Mouse (Mus musculus): ENCODE measurements at regions not wholly inside any gene's neighbourhood (a gene's known extent, or its start where the extent isn't known, plus 50 kb on each side); places are given as distances from the start of the nearest gene placed in this dataset.
"Not testable (repeated sequence)": the region's sequence is repeated elsewhere in the genome, so short reads cannot be mapped to it uniquely, and the experiment has no call there.

DNA sequence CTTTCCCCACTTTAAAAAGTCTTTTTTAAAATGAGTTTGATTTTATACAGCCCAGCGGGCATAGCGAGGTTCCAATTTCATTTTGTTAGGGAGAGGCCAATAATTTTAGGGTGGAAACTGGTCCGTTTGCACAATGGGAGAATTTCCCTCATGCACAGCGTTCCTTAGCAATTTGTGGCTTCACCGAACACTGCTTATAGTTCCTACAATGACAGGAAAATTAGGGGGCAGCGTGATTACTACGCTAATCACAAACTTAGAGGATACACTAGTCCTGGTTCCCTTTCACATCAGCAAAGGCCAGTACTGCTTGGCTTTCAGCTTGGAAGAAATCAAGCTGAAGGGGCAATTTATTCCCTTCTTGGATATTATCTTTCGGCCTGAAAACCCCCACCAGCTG lies 745.1 kb upstream of the Gm19410 start:
- no peak for DNase-seq (ENCODE audit: low spot score)

DNA sequence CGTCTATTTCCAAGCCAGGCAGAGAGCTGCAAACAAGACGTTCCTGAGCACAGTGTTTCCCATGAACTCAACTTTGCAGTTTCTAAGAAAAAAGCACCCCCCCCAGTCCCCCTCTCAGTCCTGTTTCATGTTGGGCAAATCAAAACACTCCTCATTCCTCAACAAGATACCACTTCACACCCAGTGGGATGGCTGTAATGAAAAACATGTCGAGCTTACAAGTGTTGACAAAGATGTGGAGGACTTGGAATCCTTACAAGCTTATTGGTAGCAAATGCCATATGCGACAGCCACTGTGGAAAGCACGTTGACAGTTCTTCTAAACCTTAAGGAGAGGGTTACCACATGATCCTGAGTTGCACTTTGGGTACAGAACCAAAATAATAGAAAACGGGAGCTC lies 742.9 kb upstream of the Gm19410 start:
- DNase-seq (ENCODE audit: low spot score) = no peak

DNA sequence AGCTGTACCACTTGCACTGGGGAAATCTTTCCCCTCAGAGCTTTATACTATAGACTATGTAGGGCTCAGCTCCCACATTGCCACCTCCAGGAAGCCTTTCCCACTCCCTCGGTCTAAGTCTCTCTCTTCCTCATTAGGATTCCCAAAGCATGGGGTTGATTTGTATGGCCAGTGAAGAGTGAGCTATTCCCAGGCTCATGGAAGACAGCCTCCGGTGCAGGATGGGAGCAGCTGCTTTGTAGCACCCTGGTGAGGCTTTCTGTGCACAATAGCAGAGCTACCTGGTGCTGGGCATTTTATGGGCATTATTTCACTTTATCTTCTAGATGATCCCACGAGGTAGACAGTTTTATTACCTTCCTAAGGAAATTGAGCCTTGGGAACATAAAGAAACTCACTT lies 717.8 kb upstream of the Gm19410 start:
- no peak for DNase-seq (ENCODE audit: low spot score)

DNA sequence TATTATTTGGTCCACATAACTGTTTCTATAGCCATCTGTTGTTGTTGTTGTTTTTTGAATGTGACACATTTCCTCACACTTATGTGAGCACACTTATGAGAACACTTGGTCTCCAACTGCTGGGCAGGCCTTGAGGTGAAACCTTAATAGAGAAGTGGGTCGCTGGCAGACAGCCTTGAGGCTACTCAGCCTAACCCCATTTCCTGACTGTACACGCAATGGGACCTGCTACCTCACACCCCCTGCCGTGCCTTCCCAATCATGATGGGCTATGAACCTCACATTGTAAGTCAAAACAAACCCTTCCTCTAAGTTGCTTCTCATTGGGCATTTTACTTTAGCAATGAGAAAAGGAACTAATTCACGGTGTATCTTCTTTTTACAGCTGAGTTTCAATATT lies 712.1 kb upstream of the Gm19410 start:
- DNase-seq (ENCODE audit: low spot score) = no peak

DNA sequence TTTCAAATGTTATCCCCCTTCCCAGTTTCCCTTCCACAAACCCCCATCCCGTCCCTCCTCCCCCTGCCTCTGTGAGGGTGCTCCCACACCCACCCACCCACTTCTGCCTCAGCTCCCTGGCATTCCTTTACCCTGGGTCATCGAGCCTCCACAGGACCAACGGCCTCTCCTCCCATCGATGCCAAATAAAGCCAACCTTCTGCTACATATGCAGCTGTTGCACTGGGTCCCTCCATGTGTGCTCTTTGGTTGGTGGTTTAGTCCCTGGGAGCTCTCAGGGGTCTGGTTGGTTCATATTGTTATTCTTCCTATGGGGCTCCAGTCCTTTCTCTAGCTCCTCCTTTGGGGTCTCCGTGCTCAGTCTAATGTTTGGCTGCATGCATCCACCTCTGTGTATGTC lies 704.5 kb upstream of the Gm19410 start:
- no peak for DNase-seq (ENCODE audit: low spot score)

DNA sequence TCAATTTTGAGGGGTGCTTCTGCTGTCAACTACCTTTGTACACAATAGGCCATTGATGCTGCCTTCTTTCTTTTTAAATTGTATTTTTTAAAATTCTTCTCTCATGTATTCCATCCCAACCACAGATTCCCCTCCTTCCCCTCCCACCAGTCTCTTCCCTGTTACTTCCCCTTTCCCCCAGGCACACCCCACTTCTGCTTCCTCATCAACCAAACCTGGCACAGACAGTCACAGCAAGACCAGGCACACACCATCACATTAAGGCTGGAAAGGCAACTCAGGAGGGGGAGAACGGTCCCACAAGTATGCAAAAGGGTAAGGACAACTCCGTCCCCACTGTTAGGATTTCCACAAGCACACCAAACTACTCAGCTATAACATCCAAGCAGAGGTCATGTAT lies 697.4 kb upstream of the Gm19410 start:
- DNase-seq (ENCODE audit: low spot score) = no peak

DNA sequence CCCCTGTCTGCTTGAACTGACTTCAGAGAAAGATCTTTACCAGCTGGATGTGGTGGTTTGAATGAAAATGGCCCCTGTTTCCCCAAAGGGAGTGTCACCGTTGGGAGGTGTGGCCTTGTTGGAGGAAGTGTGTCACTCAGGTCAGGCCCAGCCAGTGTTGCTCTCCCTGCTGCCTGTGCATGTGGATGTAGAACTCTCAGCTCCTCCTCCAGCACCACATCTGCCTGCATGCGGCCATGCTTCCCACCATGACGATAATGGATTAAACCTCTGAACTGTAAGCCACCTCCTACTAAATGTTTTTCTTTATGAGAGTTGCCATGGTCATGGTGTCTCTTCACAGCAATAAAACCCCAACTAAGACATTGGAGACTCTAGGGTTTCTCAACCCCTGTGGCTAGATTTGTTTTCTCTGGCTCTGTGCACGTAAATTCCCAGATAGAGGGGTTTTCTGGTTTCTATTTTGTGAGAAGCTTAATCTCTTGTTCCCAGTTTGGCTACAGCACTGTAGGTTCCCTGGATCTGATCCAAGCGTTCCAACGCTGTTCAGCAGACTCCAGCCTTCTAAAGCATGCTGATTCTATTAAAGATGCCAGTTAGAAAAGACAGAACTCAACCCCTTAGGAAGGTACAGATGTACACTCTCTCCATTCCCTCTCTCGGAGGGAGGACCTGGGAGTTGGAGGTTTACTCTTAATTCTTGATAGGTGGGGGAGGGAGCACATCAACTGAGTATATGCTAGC lies 695.2 kb upstream of the Gm19410 start:
- no peak for DNase-seq (ENCODE audit: low spot score)

DNA sequence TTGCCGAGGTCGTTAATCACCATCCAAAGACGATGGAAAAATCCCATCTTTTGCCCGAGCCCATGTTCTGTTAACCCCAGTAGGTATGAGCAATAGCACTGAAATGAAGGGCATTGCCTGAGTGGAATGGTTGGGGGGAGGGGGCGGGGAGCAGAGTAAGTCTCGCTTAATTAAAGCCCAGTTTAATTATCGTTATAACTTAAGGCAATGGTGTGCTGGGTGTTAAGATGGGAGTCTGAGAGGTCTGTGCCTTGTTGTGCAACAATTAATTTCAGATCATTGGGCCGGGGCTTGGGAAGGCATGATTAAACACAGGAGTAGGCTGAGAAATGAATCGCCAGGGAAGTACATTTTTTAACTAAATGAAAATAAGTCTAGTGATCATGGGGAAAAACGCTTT lies 689.6 kb upstream of the Gm19410 start:
- no peak for DNase-seq (ENCODE audit: low spot score)

DNA sequence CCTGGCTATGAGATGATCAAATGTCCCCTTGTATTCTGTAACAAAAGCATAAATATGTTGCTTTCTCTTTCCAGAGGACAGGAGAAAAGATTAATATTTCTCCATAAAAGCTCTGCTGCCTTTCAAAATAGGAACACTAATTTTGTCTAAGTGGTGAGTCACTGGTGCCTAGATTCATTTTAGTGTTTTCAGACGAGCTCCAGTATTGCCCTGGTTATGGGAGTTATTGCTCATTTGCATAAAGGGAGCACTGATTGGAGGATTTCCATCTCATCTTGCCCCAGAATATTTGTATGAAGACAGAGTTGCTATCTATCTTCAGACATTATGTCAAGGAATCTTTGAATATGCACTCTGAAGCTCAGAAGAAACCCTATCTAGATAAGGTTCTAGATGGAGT lies 682.4 kb upstream of the Gm19410 start:
- no peak for DNase-seq (ENCODE audit: low spot score)

DNA sequence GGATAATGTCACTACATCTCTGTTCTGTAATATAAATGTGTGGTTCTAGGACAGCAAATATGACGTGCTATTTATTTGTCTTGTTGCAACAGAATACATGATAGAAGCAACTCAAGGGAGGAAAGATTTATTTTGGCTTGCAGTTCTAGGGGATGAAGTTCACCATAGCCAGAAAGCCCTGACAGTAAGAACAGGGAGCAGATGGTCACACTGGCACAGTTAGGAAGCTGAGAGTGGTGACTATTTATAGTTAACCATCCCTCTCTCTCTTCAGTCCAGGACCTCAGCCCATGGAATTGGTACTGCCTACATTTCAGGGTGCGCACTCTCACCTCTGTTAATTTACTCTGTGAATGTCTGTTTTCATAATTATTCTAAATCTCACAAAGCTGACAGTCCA lies 678.5 kb upstream of the Gm19410 start:
- DNase-seq (ENCODE audit: low spot score) = no peak

DNA sequence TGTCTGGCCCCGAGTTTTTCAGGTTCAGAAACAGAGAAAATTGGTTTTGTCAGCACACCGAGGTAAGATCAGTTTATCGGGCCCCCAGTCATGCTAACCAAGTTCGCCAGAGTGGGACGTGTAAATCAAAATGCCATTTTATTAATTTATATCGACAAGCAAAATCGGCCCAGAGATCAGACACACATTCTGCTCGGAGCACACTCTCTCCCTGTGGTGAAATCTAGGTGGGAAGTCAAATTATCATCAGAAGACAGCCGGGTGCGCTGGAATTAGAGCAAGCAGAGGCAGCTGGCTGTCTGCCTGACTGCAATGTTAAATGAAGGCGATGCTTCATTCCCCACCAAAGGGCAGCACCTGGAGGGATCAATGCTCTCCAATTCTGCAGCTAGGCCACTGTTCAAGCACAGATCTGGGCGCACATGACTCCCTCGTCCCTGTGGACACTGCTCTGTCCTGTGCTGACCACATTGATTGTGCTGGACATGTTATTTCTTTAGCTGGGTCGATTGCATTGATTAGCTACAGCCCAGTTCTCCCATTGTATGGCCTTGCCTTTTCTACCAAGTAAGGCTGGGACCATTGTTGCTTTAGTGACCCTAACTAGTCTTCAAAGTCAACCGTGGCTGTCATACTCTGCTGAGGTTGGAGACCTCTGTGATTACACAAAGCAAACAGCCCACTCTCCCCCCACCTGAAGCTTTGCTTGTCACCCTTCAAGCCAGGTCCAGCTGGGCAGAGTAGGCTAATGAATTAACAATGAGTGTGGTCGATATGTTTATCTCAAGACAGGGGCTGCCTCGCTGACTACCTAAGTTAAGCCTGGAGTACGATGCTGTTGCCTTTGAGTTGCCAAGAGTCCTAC lies 677.0 kb upstream of the Gm19410 start:
- no peak for DNase-seq (ENCODE audit: low spot score)

DNA sequence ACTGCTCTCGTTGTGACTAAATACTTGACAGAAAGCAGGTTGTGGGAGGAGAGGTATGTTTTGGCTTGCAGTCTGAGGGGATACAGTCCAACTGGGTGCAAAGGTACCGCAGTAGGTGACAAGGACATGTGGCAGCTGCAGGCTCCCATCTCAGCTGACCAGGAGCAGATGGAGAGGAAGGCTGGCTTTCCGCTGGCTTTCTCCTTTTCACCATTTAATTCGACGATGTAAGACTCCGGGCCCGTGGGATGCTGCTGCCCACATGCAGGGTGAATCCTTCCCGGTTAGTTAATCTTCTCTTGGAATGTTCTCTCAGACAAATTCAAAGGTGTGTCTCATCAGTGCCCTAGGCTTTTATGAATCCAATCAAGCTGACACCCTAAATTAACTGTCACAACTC lies 676.1 kb upstream of the Gm19410 start:
- no peak for DNase-seq (ENCODE audit: low spot score)

DNA sequence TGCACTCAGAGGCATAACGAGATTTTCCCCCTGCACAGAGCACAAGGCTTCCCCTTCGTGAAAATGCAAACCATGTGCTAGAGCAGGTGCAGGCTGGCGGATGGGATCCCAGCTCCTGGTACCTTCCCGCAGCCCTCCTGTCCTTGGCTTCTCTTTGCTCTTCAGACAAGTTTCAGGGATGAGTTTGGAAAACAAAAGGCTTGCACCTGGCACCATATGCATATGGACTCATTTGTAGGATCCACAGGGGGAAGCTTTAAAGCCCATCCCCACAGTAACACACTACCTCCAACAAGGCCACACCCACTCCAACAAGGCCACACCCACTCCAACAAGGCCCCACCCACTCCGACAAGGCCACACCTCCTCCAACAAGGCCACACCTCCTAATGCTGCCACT lies 663.9 kb upstream of the Gm19410 start:
- no peak for DNase-seq (ENCODE audit: low spot score)

DNA sequence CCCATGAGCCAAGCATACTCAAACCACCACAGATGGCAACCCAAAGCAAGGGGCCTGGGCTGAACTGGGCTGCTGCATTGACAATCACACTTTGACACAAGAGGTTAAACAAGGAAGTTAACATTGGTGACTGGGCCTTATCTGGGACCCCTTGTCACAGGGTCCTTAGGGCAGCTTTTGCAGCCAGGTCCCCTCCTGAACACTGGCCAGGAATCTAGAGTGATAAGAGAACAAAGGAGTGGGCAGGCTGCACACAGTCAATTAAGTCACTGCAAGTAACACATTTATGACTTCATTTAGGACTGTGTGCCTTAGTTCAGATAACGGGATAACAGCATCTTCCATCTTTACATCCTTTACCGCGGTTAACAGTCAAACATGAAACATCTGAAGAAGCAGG lies 663.5 kb upstream of the Gm19410 start:
- not testable (repeated sequence) for DNase-seq (ENCODE audit: low spot score)

DNA sequence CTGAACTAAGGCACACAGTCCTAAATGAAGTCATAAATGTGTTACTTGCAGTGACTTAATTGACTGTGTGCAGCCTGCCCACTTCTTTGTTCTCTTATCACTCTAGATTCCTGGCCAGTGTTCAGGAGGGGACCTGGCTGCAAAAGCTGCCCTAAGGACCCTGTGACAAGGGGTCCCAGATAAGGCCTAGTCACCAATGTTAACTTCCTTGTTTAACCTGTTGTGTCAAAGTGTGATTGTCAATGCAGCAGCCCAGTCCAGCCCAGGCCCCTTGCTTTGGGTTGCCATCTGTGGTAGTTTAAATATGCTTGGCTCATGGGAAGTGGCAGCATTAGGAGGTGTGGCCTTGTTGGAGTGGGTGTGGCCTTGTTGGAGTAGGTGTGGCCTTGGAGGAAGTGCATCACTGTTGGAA lies 661.1 kb upstream of the Gm19410 start:
- not testable (repeated sequence) for DNase-seq (ENCODE audit: low spot score)

DNA sequence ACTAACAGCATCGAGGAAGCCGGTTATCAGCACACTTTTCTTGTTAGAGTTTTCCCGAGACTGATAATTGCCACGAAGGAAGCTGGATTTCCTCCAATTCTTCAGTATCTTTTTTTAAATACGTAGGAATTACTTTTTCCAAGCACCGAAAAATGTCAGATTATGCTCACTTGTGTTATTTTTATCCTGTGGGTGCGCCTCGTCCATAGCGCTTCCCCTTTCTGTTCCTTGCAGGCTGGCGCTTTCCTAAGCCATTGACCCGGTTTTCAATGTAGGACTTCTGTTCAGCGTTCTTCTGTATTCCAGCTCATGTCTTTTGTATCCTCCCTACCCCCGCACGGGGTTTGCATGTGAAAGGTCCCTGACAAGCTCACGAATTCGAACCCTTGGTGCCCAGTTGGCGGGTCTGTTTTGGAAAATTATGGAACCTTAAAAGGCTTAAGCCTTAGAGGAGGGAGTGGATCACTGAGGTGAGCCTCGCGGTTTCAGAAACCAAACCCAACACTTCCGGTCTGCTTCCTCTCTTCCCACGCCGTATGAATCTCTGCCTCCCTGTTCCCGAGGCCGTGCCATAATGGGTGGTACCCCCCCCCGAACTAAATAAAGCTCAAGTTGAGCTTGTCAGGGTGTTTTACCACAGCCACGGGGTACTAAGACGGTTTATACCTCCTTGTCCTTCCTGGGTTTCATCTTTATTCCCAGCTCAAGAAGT lies 655.9 kb upstream of the Gm19410 start:
- DNase-seq (ENCODE audit: low spot score) = no peak

DNA sequence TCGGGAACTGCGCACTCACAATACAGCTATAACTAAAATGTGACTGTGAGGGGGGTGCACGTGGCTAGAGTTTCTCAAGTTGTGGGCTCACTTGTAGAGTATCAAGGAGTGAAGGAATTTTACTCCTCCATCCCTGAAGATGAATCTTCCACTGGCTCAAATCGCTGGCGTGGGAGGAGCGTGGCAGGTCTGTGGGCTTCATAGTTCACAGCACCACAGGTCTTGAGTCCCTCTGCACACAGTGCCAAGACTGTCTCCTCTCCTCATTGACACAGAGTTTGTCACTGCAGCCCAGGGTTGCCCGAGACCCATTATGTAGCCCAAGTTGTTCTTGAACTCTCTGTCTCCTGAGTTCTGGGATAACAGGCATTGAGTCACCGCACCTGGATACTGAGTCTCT lies 655.3 kb upstream of the Gm19410 start:
- no peak for DNase-seq (ENCODE audit: low spot score)

DNA sequence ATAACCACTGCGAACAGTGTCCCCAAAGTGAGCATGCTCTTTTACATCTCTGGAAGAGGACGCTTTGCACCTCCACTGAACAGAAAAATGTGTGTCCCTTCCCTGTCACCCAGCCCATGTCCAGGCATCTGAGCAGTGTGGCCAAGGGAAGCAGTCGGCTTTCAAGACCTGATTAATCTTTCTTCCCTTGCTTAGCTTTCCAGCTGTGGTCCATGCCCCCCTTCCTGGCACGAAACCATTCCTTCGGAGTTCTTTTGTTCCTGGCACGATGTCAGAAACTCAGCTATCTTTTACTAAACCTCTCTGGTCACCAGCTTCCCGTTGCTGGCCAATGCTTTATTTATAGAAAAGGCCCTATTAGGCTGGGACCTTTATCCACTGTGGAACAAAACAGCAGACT lies 654.5 kb upstream of the Gm19410 start:
- DNase-seq (ENCODE audit: low spot score) = no peak

DNA sequence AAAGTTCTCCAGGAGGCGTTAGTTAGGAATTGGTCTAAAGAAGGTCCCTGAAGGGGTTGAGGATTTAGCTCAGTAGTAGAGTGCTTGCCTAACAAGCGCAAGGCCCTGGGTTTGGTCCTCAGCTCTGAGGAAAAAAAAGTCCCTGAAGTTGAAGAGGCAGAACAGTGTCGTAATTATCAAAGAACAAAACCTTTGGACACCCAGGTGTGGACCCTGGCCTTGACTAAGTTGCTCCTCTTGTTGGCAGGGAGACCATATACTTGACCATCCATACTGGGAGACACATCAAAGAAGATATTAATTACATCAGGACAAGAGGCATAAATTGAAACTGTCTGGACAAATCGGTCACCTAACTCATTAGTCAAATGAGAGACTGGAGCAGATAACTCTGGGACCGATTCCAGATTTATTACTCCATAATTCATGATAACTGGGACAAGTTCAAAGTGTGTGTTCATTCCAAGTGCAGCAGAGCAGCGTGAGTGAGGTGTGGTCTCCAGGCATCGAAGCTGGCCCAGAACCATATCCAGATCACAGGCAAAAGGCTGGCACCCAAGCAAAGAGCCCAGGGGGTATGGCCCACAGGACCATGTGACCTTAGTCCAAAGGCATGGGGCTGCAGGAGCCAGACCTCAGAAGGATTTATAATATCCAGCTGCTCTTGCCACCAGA lies 652.9 kb upstream of the Gm19410 start:
- DNase-seq (ENCODE audit: low spot score) = no peak

DNA sequence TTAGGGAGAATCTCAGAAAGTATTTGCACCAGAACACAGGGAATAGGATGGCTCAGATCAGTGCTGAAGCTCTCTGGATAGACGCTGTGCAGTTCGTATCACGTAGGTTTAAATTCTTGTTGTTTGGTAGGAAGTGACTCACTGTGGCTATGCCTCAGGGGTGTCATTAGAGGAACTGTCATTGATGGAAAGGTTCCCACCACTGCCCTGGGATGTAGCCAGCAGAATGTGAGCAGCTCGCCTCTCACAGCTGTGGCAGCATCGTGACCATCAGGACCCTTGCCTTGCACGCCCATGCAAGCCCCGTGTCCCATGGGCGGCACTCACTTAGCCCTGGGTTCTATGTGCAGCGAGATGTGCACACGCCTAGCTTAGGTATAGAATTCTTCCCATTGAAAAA lies 651.6 kb upstream of the Gm19410 start:
- DNase-seq (ENCODE audit: low spot score) = no peak

DNA sequence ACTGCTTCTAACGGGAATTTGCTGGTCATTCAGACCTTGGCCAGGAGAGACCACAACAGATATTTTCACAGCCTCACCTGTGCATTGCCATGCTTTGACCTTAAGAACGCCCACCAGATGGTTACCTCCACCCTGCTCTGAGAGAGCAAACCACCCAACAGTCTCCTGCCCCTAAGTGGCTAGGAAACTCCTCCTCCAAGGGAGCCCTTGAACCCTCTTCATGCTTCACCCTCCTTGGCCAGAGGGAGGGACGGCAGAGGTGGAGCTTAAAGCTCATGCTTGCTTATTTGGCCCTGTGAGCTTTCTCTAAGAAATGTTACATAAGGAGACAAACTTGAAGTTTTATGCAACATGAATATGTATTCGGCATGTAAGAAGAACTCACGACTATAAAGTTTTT lies 645.0 kb upstream of the Gm19410 start:
- DNase-seq (ENCODE audit: low spot score) = no peak

DNA sequence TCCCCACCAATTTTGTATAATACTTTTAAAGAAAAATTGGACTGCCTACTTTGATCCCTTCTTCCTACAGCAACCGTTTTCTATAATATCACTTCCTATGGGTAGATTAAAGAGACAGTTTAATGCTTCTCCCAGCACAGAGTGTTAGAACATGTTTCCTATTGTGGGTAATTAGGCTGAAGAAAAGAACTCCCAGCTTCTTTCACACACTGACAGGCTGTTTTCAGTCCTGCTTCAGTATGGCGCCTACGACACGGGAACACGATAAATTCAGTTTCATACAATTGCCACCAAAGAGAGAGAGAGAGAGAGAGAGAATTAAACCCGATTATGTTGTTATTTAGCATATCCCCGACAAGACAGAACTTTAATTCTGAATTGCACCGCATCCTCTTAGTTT lies 644.5 kb upstream of the Gm19410 start:
- no peak for DNase-seq (ENCODE audit: low spot score)

Data from ovary, postnatal 14 days (tissue).